ENCODE assay signal across 21 mouse cellular contexts in genomic region chr12:116721062-116721461, GRCm38 (mm10).
DNase-seq lines count a peak whose midpoint lies in the region; ATAC-seq lines count a peak whose summit lies in the region.
"Had no signal": no experiment of that assay in that cellular context is flagged by ENCODE, and none has a peak within 500 bp of the region (broad histone marks: within the 10 kb centered on the region; RNA-seq: fewer than 3 reads in every experiment).

No protein-coding gene starts in this region.

- H3K9ac ChIP-seq in forebrain, embryonic 12.5 days: no peak overlapping the region
- H3K9ac ChIP-seq in forebrain, embryonic 13.5 days: no peak overlapping the region
- H3K9ac ChIP-seq: embryonic facial prominence, embryonic 12.5 days; heart, embryonic 12.5 days; hindbrain, embryonic 15.5 days had no signal

- no peaks in the 10 kb centered on the region for H3K36me3 ChIP-seq in forebrain, embryonic 12.5 days (replicated peaks)
- H3K36me3 ChIP-seq in forebrain, embryonic 13.5 days (ENCODE audit: poor library complexity, severe bottlenecking): no peaks in the 10 kb centered on the region
- H3K36me3 ChIP-seq in heart, embryonic 10.5 days: no peaks in the 10 kb centered on the region
- H3K36me3 ChIP-seq: embryonic facial prominence, embryonic 12.5 days; G1E; heart, embryonic 12.5 days; hindbrain, embryonic 15.5 days had no signal

- 0 out of 2 replicates have a peak, but pooled peaks have one; percentile 17 for ATAC-seq in forebrain, embryonic 12.5 days (ENCODE audit: low FRiP score)
- no peak for ATAC-seq in forebrain, embryonic 13.5 days
- ATAC-seq: CD4-positive, CD25-positive, alpha-beta regulatory T cell, adult 4 months had no signal

- no peak overlapping the region for H3K4me3 ChIP-seq in forebrain, embryonic 12.5 days (replicated peaks)
- no peak overlapping the region for H3K4me3 ChIP-seq in forebrain, embryonic 13.5 days
- H3K4me3 ChIP-seq in heart, embryonic 10.5 days: no peak overlapping the region
- H3K4me3 ChIP-seq: embryonic facial prominence, embryonic 12.5 days; heart, adult 2 months; heart, embryonic 12.5 days; hindbrain, embryonic 15.5 days had no signal

- H3K27ac ChIP-seq in forebrain, embryonic 12.5 days: no peak overlapping the region
- H3K27ac ChIP-seq in forebrain, embryonic 13.5 days: no peak overlapping the region
- no peak overlapping the region for H3K27ac ChIP-seq in heart, embryonic 10.5 days
- H3K27ac ChIP-seq: embryonic facial prominence, embryonic 12.5 days; heart, adult 2 months; hindbrain, embryonic 15.5 days had no signal

- H3K4me1 ChIP-seq in forebrain, embryonic 12.5 days: no peaks in the 10 kb centered on the region
- H3K4me1 ChIP-seq in forebrain, embryonic 13.5 days: no peaks in the 10 kb centered on the region
- no peaks in the 10 kb centered on the region for H3K4me1 ChIP-seq in heart, embryonic 10.5 days
- H3K4me1 ChIP-seq: embryonic facial prominence, embryonic 12.5 days; heart, embryonic 12.5 days; hindbrain, embryonic 15.5 days had no signal

- DNase-seq in heart, embryonic 10.5 days (ENCODE audit: low spot score): peak; percentile 25
- no peak for DNase-seq in heart, postnatal 14 days
- peak; percentile 39 for DNase-seq in right cerebral cortex, adult 18-20 months
- no peak for DNase-seq in right cerebral cortex, postnatal 14 days
- peak; percentile 69 for DNase-seq in telencephalon, adult 2 months (ENCODE audit: low read depth, low spot score)
- DNase-seq: adrenal gland, adult 8-10 months; adrenal gland, postnatal 36 days; B cell, adult 2 months; cerebellum, adult 11 months; cerebellum, adult 8-10 months; cerebellum, postnatal 14 days; gastrocnemius, postnatal 10 days; heart, adult 2 months; heart, postnatal 36 days had no signal

- H3K9me3 ChIP-seq in forebrain, embryonic 12.5 days: no peaks in the 10 kb centered on the region
- H3K9me3 ChIP-seq in forebrain, embryonic 13.5 days (replicated peaks): no peaks in the 10 kb centered on the region
- H3K9me3 ChIP-seq in heart, embryonic 10.5 days: no peaks in the 10 kb centered on the region
- H3K9me3 ChIP-seq: embryonic facial prominence, embryonic 12.5 days; heart, embryonic 12.5 days; hindbrain, embryonic 15.5 days had no signal

- H3K27me3 ChIP-seq in forebrain, embryonic 12.5 days: no peaks in the 10 kb centered on the region
- H3K27me3 ChIP-seq in forebrain, embryonic 13.5 days: no peaks in the 10 kb centered on the region
- H3K27me3 ChIP-seq in heart, embryonic 10.5 days (ENCODE audit: insufficient read depth, poor library complexity, severe bottlenecking): no peaks in the 10 kb centered on the region
- H3K27me3 ChIP-seq: embryonic facial prominence, embryonic 12.5 days; heart, embryonic 12.5 days; hindbrain, embryonic 15.5 days had no signal

- H3K4me2 ChIP-seq in forebrain, embryonic 12.5 days: no peak overlapping the region
- no peak overlapping the region for H3K4me2 ChIP-seq in forebrain, embryonic 13.5 days
- H3K4me2 ChIP-seq: embryonic facial prominence, embryonic 12.5 days; heart, embryonic 12.5 days; hindbrain, embryonic 15.5 days had no signal

- 44% methylated on average over 2 of the region's 2 CpGs for WGBS in forebrain, embryonic 12.5 days
- 29% methylated on average over 2 of the region's 2 CpGs for WGBS in forebrain, embryonic 13.5 days
- 72% methylated on average over 2 of the region's 2 CpGs for WGBS in heart, embryonic 10.5 days

- intact Hi-C loops in heart, postnatal 14 days (cut with DNase I): no loop called here

Comparison
In these comparisons a context has a peak if more than half of its experiments do, and no peak if none do; other contexts are left out.
1. DNase-seq: peak in heart, embryonic 10.5 days (single experiment), right cerebral cortex, adult 18-20 months (single experiment) and telencephalon, adult 2 months (single experiment); none in heart, postnatal 14 days (0 of 2) and right cerebral cortex, postnatal 14 days (single experiment).